Mouse (Mus musculus): Measurements from ENCODE around the gene Cwc25. TPM values are rescaled to one million over a fixed set of nuclear protein-coding genes. Genes with fewer than 3 reads are reported as not detected.

The Cwc25 gene
- 9.0 and 13.0 TPM in 2 replicates for total RNA-seq (2014; fragmentation: Nextera tagmentation)
- total RNA-seq (2017): 16.3 and 18.9 TPM in 2 replicates

GRCm38 (mm10) chr11:97766154-97766881 lies at the start of gene Cwc25:
Cwc25 (minus strand) TSS chr11:97766556.
- peak; percentile 97 for ATAC-seq (replicated peaks; ENCODE audit: poor library complexity, severe bottlenecking)

GRCm38 (mm10) chr11:97815736-97816135 lies 49.4 kb upstream of the Cwc25 start:
- peak; percentile 90 for ATAC-seq (replicated peaks; ENCODE audit: poor library complexity, severe bottlenecking)

GRCm38 (mm10) chr11:97813746-97814515 lies 47.6 kb upstream of the Cwc25 start:
- no peak for ATAC-seq (replicated peaks; ENCODE audit: poor library complexity, severe bottlenecking)

- ATAC-seq (replicated peaks; ENCODE audit: poor library complexity, severe bottlenecking): no peak
Measured at GRCm38 (mm10) chr11:97813085-97813484, 46.7 kb upstream of the Cwc25 start.

GRCm38 (mm10) chr11:97812491-97812921 lies 46.1 kb upstream of the Cwc25 start:
- ATAC-seq (replicated peaks; ENCODE audit: poor library complexity, severe bottlenecking): no peak

GRCm38 (mm10) chr11:97811569-97812362 lies 45.4 kb upstream of the Cwc25 start:
- no peak for ATAC-seq (replicated peaks; ENCODE audit: poor library complexity, severe bottlenecking)

- ATAC-seq (replicated peaks; ENCODE audit: poor library complexity, severe bottlenecking): no peak
Measured at GRCm38 (mm10) chr11:97810970-97811369, 44.6 kb upstream of the Cwc25 start.

- no peak for ATAC-seq (replicated peaks; ENCODE audit: poor library complexity, severe bottlenecking)
Measured at GRCm38 (mm10) chr11:97810356-97810755, 44.0 kb upstream of the Cwc25 start.

- no peak for ATAC-seq (replicated peaks; ENCODE audit: poor library complexity, severe bottlenecking)
Measured at GRCm38 (mm10) chr11:97809235-97810121, 43.1 kb upstream of the Cwc25 start.

GRCm38 (mm10) chr11:97808621-97809234 lies 42.4 kb upstream of the Cwc25 start:
- ATAC-seq (replicated peaks; ENCODE audit: poor library complexity, severe bottlenecking): no peak

GRCm38 (mm10) chr11:97808093-97808492 lies 41.7 kb upstream of the Cwc25 start:
- no peak for ATAC-seq (replicated peaks; ENCODE audit: poor library complexity, severe bottlenecking)

GRCm38 (mm10) chr11:97807626-97808025 lies 41.3 kb upstream of the Cwc25 start:
- ATAC-seq (replicated peaks; ENCODE audit: poor library complexity, severe bottlenecking): no peak

- ATAC-seq (replicated peaks; ENCODE audit: poor library complexity, severe bottlenecking): no peak
Measured at GRCm38 (mm10) chr11:97806613-97806964, 40.2 kb upstream of the Cwc25 start.

GRCm38 (mm10) chr11:97805662-97806612 lies 39.6 kb upstream of the Cwc25 start:
- no peak for ATAC-seq (replicated peaks; ENCODE audit: poor library complexity, severe bottlenecking)

GRCm38 (mm10) chr11:97804841-97805661 lies 38.7 kb upstream of the Cwc25 start:
- no peak for ATAC-seq (replicated peaks; ENCODE audit: poor library complexity, severe bottlenecking)

GRCm38 (mm10) chr11:97803847-97804246 lies 37.5 kb upstream of the Cwc25 start:
- ATAC-seq (replicated peaks; ENCODE audit: poor library complexity, severe bottlenecking): no peak

GRCm38 (mm10) chr11:97802495-97802894 lies 36.1 kb upstream of the Cwc25 start:
- ATAC-seq (replicated peaks; ENCODE audit: poor library complexity, severe bottlenecking): no peak

- no peak for ATAC-seq (replicated peaks; ENCODE audit: poor library complexity, severe bottlenecking)
Measured at GRCm38 (mm10) chr11:97802194-97802470, 35.8 kb upstream of the Cwc25 start.
